Mouse (Mus musculus) T-helper 1 cell (primary cell): ENCODE measurements around the gene Ksr1.

Experiments
- in situ Hi-C: fragments of 300-600 bp; cut with MboI, MseI; formaldehyde crosslinking; loops from one replicate; pipeline ENCODE4 v1.15.1; 2025; ENCODE audit warnings: high pct_unique_total_duplicates

Ksr1 gene

GRCm38 (mm10) chr11:79146331-79146767 lies at the start of gene Ksr1:
Gene Ksr1, minus strand, starts transcription at chr11:79146407.
- in situ Hi-C loops, result loop anchor here (5.0 kb wide), 1 partner anchor 66 kb away; no protein-coding TSS in a partner anchor

- in situ Hi-C loops, result no loop called here
Observed at GRCm38 (mm10) chr11:79192176-79192575, 46.0 kb upstream of the Ksr1 start.

GRCm38 (mm10) chr11:79191214-79191613 lies 45.0 kb upstream of the Ksr1 start:
- in situ Hi-C loops, result no loop called here

- in situ Hi-C loops, result no loop called here
Observed at GRCm38 (mm10) chr11:79190257-79190656, 44.0 kb upstream of the Ksr1 start.

- in situ Hi-C loops, result no loop called here
Observed at GRCm38 (mm10) chr11:79188176-79188575, 42.0 kb upstream of the Ksr1 start.

- in situ Hi-C loops, result no loop called here
Observed at GRCm38 (mm10) chr11:79187291-79187690, 41.1 kb upstream of the Ksr1 start.

- in situ Hi-C loops, result no loop called here
Observed at GRCm38 (mm10) chr11:79185683-79186082, 39.5 kb upstream of the Ksr1 start.

GRCm38 (mm10) chr11:79184126-79184888 lies 38.1 kb upstream of the Ksr1 start:
- in situ Hi-C loops, result no loop called here

GRCm38 (mm10) chr11:79183400-79183799 lies 37.2 kb upstream of the Ksr1 start:
- in situ Hi-C loops, result no loop called here

GRCm38 (mm10) chr11:79182881-79183280 lies 36.7 kb upstream of the Ksr1 start:
- in situ Hi-C loops, result no loop called here

GRCm38 (mm10) chr11:79181914-79182313 lies 35.7 kb upstream of the Ksr1 start:
- in situ Hi-C loops, result no loop called here

- in situ Hi-C loops, result no loop called here
Observed at GRCm38 (mm10) chr11:79176687-79177086, 30.5 kb upstream of the Ksr1 start.

GRCm38 (mm10) chr11:79172054-79172453 lies 25.8 kb upstream of the Ksr1 start:
- in situ Hi-C loops, result no loop called here

GRCm38 (mm10) chr11:79166582-79167300 lies 20.5 kb upstream of the Ksr1 start:
- in situ Hi-C loops, result no loop called here

GRCm38 (mm10) chr11:79161077-79161758 lies 15.0 kb upstream of the Ksr1 start:
- in situ Hi-C loops, result no loop called here

- in situ Hi-C loops, result no loop called here
Observed at GRCm38 (mm10) chr11:79160127-79160526, 13.9 kb upstream of the Ksr1 start.

GRCm38 (mm10) chr11:79157729-79158128 lies 11.5 kb upstream of the Ksr1 start:
- in situ Hi-C loops, result no loop called here

GRCm38 (mm10) chr11:79155348-79155747 lies 9.1 kb upstream of the Ksr1 start:
- in situ Hi-C loops, result no loop called here

- in situ Hi-C loops, result no loop called here
Observed at GRCm38 (mm10) chr11:79152696-79153095, 6.5 kb upstream of the Ksr1 start.

GRCm38 (mm10) chr11:79151874-79152273 lies 5.7 kb upstream of the Ksr1 start:
- in situ Hi-C loops, result no loop called here

- in situ Hi-C loops, result no loop called here
Observed at GRCm38 (mm10) chr11:79150301-79150700, 4.1 kb upstream of the Ksr1 start.

- in situ Hi-C loops, result loop anchor here (5.0 kb wide), 1 partner anchor 63 kb away; no protein-coding TSS in a partner anchor
Observed at GRCm38 (mm10) chr11:79149295-79149694, 3.1 kb upstream of the Ksr1 start.
